Mouse (Mus musculus): ENCODE data around the gene Tars2. TPM values are rescaled to one million over a fixed set of nuclear protein-coding genes. Genes with fewer than 3 reads are reported as not detected.
A peak's percentile ranks its signal among the peaks of the same experiment; 100 is the strongest.

Gene Tars2
- total and polyA plus RNA-seq, 3 experiments: 31.3 to 45.3 (median 42.1) TPM

DNA sequence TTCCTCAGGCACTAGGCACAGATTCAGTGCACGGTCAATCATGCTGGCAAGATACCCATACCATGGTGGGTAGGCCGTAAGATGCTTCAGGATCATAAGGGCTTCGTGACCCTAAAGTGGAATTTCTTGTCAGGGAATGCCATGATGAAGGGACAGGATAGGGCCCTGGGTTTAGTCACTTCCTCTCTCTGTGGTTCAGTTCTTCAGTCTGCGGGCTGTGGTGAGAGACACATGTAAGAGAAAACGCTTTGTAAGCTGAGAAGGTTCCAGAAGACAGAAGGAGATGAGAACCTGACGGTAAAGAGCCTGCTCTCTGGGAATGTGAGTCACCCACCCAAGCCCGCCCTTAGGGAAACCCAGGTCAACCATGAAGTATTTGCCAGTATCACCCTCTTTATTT, 52.5 kb downstream of the Tars2 start:
- H3K27me3 ChIP-seq (ENCODE audit: control insufficient read depth, insufficient read depth, low read length): no peaks in the 10 kb centered on the region
- WGBS: 80% methylated on average over 7 of the region's 7 CpGs
- no peak overlapping the region for H3K27ac ChIP-seq
- H3K4me1 ChIP-seq (ENCODE audit: control insufficient read depth, insufficient read depth, low read length): no peaks in the 10 kb centered on the region
- no peak for DNase-seq
- TF ChIP-seq CTCF (IDR thresholded peaks at IDR 0.05) (no peak), POLR2A (IDR thresholded peaks at IDR 0.05; ENCODE audit: insufficient read depth, low read depth, low read length) (no peak), EP300 (IDR thresholded peaks at IDR 0.05; ENCODE audit: insufficient read depth, low read depth, low read length) (no peak)
- intact Hi-C loops (cut with DNase I): no loop called here
- no peaks in the 10 kb centered on the region for H3K79me2 ChIP-seq (replicated peaks; ENCODE audit: control insufficient read depth, insufficient read depth, low read length)
- no peak overlapping the region for H3K9ac ChIP-seq (ENCODE audit: low read depth, low read length)
- H3K4me3 ChIP-seq: no peak overlapping the region
- no peaks in the 10 kb centered on the region for H3K36me3 ChIP-seq (ENCODE audit: control insufficient read depth, insufficient read depth, low read length)

DNA sequence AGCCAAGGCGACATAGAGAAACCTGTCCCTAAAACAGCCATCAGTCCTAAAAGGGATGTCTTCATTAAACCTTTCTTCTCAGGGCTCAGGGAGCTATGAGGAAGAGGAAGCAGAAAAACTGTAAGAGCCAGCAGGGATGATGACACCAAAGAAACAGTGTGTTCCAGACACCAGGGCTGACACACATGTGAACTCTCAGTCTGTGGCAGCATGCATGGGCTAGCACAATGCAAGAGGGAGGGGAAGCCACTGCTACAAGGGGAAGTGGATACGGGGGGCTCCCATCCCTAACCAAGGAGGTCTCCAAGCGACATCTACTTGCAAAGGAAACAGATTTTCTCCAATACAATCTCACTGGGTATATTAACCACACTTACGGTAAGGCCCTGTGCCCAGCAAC, 53.7 kb downstream of the Tars2 start:
- WGBS: 92% methylated on average over 4 of the region's 4 CpGs
- H3K27ac ChIP-seq: no peak overlapping the region
- H3K4me1 ChIP-seq (ENCODE audit: control insufficient read depth, insufficient read depth, low read length): peaks cover 3% of the 10 kb centered on the region
- intact Hi-C loops (cut with DNase I): no loop called here
- peaks cover 5% of the 10 kb centered on the region for H3K36me3 ChIP-seq (ENCODE audit: control insufficient read depth, insufficient read depth, low read length)
- H3K27me3 ChIP-seq (ENCODE audit: control insufficient read depth, insufficient read depth, low read length): no peaks in the 10 kb centered on the region
- H3K9ac ChIP-seq (ENCODE audit: low read depth, low read length): no peak overlapping the region
- TF ChIP-seq CTCF (IDR thresholded peaks at IDR 0.05) (no peak), EP300 (IDR thresholded peaks at IDR 0.05; ENCODE audit: insufficient read depth, low read depth, low read length) (no peak), POLR2A (IDR thresholded peaks at IDR 0.05; ENCODE audit: insufficient read depth, low read depth, low read length) (no peak)
- no peak for DNase-seq
- H3K4me3 ChIP-seq: no peak overlapping the region
- no peaks in the 10 kb centered on the region for H3K79me2 ChIP-seq (replicated peaks; ENCODE audit: control insufficient read depth, insufficient read depth, low read length)

DNA sequence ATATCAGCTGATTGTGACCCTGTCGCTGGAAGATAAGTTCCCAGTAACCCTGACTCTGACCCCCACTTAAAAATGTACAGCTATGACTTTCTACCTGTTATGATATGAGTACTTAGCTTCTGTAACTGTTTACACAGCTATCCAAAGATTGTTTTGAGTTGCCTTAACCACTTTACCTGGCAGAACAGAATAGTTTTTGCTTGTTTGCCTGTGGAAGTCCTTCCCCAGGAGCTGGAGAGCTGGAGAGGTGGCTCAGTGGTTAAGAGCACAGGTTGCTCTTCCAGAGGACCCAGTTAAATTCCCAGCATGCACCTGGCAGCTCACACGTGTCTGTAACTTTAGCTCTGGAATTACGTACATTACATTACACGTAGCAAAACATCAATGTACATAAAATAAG, 55.4 kb downstream of the Tars2 start:
- whole genome bisulfite sequencing: 86% methylated on average over 4 of the region's 4 CpGs
- Histone ChIP-seq H3K36me3 (ENCODE audit: control insufficient read depth, insufficient read depth, low read length) (peaks cover 9% of the 10 kb centered on the region), H3K79me2 (replicated peaks; ENCODE audit: control insufficient read depth, insufficient read depth, low read length) (no peaks in the 10 kb centered on the region), H3K27me3 (ENCODE audit: control insufficient read depth, insufficient read depth, low read length) (no peaks in the 10 kb centered on the region), H3K4me1 (ENCODE audit: control insufficient read depth, insufficient read depth, low read length) (peaks cover 12% of the 10 kb centered on the region), H3K27ac (no peak overlapping the region), H3K9ac (ENCODE audit: low read depth, low read length) (no peak overlapping the region), H3K4me3 (no peak overlapping the region)
- TF ChIP-seq CTCF (IDR thresholded peaks at IDR 0.05) (no peak), POLR2A (IDR thresholded peaks at IDR 0.05; ENCODE audit: insufficient read depth, low read depth, low read length) (no peak), EP300 (IDR thresholded peaks at IDR 0.05; ENCODE audit: insufficient read depth, low read depth, low read length) (no peak)
- DNase-seq: no peak
- intact Hi-C loops (cut with DNase I): loop anchor here (5.0 kb wide), 1 partner anchor 113 kb away; the partner anchor contains the start of gene Rprd2

DNA sequence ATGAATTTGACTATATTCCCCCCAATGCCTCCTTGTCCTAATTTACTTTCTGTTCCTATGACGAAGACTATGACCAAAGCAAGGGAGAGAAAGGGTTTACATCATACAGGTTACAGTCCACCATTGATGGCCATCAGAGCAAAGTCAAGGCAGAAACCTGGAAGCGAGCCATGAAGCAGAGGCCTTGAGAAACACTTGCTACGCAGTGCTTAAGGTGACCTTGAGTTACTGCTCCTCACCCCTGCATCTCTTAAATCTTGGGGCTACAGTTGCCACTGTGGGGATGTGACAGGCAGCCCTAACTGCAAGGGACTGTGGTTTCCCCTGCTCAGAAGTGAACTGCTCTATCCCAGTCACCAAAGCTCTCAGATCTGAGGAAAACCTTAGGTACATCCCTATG, 56.7 kb downstream of the Tars2 start:
- TF ChIP-seq POLR2A (IDR thresholded peaks at IDR 0.05; ENCODE audit: insufficient read depth, low read depth, low read length) (no peak), EP300 (IDR thresholded peaks at IDR 0.05; ENCODE audit: insufficient read depth, low read depth, low read length) (no peak), CTCF (IDR thresholded peaks at IDR 0.05) (no peak)
- 95% methylated on average over 3 of the region's 3 CpGs for WGBS
- intact Hi-C loops (cut with DNase I): loop anchor here (5.0 kb wide), 1 partner anchor 114 kb away; the partner anchor contains the start of gene Rprd2

DNA sequence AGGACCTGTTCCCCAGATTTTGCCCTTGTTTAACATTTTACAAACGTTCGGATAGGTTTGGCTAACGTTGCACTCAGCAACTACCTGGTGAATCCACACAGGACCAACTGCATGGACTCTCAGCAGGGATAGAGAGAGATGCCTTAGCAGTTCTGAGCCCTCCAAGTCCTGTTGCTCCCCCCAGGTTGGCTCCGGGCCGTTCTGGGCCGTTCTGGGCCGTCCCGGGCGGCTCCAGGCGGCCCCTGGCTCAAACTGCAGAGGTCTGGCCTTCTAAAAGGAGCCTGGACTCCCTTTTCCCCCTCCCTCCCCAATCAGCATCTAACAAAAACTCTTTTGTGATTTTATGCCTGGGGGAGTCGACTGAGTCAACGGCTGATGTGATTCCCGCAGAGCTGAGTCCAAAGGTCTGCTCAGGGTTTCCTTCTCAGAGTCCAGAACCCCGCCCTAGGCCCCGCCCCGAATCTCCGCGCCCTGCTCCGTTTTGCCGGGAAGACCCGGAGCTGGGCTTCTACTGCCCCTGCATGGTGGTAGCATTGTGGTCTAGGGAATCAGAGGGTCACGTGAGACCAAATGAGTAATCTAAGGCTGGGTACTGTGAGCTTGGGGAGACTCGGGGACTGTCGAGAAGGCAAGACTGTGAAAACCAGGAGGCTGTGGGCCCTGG, 58.0 kb downstream of the Tars2 start:
- 5% methylated on average over 24 of the region's 24 CpGs for WGBS
- H3K4me1 ChIP-seq (ENCODE audit: control insufficient read depth, insufficient read depth, low read length): peaks cover 12% of the 10 kb centered on the region
- no peaks in the 10 kb centered on the region for H3K79me2 ChIP-seq (replicated peaks; ENCODE audit: control insufficient read depth, insufficient read depth, low read length)
- peak overlapping the region; percentile 45 for H3K4me3 ChIP-seq
- DNase-seq: peak; percentile 83 to 85
- peak overlapping the region; percentile 70 for H3K9ac ChIP-seq (ENCODE audit: low read depth, low read length)
- H3K27me3 ChIP-seq (ENCODE audit: control insufficient read depth, insufficient read depth, low read length): no peaks in the 10 kb centered on the region
- TF ChIP-seq POLR2A (IDR thresholded peaks at IDR 0.05; ENCODE audit: insufficient read depth, low read depth, low read length) (peak; percentile 65; the same call in 1 of the 2 replicates), EP300 (IDR thresholded peaks at IDR 0.05; ENCODE audit: insufficient read depth, low read depth, low read length) (0 out of 2 replicates have a peak, but pooled peaks have one; percentile 59), CTCF (IDR thresholded peaks at IDR 0.05) (peak; percentile 56)
- intact Hi-C loops (cut with DNase I): loop anchor here (5.0 kb wide), 1 partner anchor 115 kb away; the partner anchor contains the start of gene Rprd2
- H3K36me3 ChIP-seq (ENCODE audit: control insufficient read depth, insufficient read depth, low read length): peaks cover 9% of the 10 kb centered on the region
- peak overlapping the region; percentile 77 for H3K27ac ChIP-seq

More for the DNA sequence above, 56.7 kb downstream of the Tars2 start:
- Histone ChIP-seq H3K27ac (no peak overlapping the region), H3K9ac (ENCODE audit: low read depth, low read length) (no peak overlapping the region), H3K4me3 (no peak overlapping the region), H3K27me3 (ENCODE audit: control insufficient read depth, insufficient read depth, low read length) (no peaks in the 10 kb centered on the region), H3K36me3 (ENCODE audit: control insufficient read depth, insufficient read depth, low read length) (peaks cover 9% of the 10 kb centered on the region), H3K79me2 (replicated peaks; ENCODE audit: control insufficient read depth, insufficient read depth, low read length) (no peaks in the 10 kb centered on the region), H3K4me1 (ENCODE audit: control insufficient read depth, insufficient read depth, low read length) (peaks cover 12% of the 10 kb centered on the region)
- no peak for DNase-seq

DNA sequence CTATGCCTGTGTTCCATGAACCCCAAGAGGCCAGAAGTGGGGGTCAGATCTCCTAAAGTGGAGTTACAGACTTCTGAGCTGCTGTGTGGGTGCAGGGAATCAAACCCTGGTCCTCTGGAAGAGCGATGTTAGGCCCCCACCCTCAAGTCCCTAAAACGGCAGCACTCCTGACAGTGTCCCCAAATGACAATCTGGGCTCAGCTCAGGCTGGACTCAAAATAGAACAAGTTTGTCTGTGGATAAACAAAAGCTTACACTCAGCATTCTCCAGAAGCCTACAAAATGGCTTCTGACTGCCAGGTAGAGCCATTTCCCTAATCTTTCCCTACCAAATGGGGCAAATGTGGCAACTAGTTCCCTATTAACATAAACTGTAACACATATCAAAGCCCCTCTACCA, 58.9 kb downstream of the Tars2 start:
- peak in 1 of 2 experiments; percentile 19 for DNase-seq
- Histone ChIP-seq H3K27ac (peak overlapping the region; percentile 77), H3K4me3 (no peak overlapping the region), H3K4me1 (ENCODE audit: control insufficient read depth, insufficient read depth, low read length) (peaks cover 16% of the 10 kb centered on the region), H3K27me3 (ENCODE audit: control insufficient read depth, insufficient read depth, low read length) (no peaks in the 10 kb centered on the region), H3K9ac (ENCODE audit: low read depth, low read length) (no peak overlapping the region), H3K36me3 (ENCODE audit: control insufficient read depth, insufficient read depth, low read length) (peaks cover 9% of the 10 kb centered on the region), H3K79me2 (replicated peaks; ENCODE audit: control insufficient read depth, insufficient read depth, low read length) (no peaks in the 10 kb centered on the region)
- WGBS: 51% methylated on average over 2 of the region's 2 CpGs
- TF ChIP-seq CTCF (IDR thresholded peaks at IDR 0.05): no peak
- TF ChIP-seq POLR2A (IDR thresholded peaks at IDR 0.05; ENCODE audit: insufficient read depth, low read depth, low read length): no peak
- TF ChIP-seq EP300 (IDR thresholded peaks at IDR 0.05; ENCODE audit: insufficient read depth, low read depth, low read length): no peak
- intact Hi-C loops (cut with DNase I): loop anchor here (5.0 kb wide), 1 partner anchor 116 kb away; the partner anchor contains the start of gene Rprd2
